Mouse (Mus musculus) megakaryocyte, embryonic 14.5 days (primary cell): ENCODE data around the gene Gm20388.

Source experiments
- FLI1 ChIP-seq: IDR thresholded peaks from 2 replicates; pipeline ENCODE4 v1.6.1; 2012; ENCODE audit warnings: low read length, inconsistent platforms, mixed read lengths
- GATA1 ChIP-seq: IDR thresholded peaks from 3 replicates; pipeline ENCODE4 v1.6.1; 2012; ENCODE audit warnings: mixed read lengths, low read length, inconsistent platforms, borderline replicate concordance

DNA sequence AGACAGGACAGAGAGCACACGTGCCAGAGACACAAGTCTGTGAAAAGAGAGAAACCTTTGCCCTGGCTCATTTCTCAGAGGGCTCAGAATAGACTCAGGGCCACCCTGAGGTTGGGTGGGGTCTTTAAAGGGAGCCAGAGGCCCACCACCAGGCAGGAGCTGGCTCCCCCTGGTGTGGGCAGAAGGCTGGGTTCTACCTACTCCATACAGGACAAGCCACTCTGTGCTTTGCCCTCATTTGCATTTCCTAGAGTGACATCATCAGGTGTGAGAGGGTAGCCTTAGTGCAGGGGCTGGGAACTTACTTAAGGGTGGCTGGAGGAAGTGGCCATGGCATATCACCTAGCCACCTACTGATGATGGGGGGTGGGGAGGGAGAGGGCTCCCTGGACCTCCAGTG lies 2145.5 kb downstream of the Gm20388 start:
- no peak for TF ChIP-seq GATA1
- no peak for TF ChIP-seq FLI1
